Mouse (Mus musculus): ENCODE results near the gene 1700016H13Rik.
A peak's percentile ranks its signal among the peaks of the same experiment; 100 is the strongest.

1700016H13Rik gene

DNA sequence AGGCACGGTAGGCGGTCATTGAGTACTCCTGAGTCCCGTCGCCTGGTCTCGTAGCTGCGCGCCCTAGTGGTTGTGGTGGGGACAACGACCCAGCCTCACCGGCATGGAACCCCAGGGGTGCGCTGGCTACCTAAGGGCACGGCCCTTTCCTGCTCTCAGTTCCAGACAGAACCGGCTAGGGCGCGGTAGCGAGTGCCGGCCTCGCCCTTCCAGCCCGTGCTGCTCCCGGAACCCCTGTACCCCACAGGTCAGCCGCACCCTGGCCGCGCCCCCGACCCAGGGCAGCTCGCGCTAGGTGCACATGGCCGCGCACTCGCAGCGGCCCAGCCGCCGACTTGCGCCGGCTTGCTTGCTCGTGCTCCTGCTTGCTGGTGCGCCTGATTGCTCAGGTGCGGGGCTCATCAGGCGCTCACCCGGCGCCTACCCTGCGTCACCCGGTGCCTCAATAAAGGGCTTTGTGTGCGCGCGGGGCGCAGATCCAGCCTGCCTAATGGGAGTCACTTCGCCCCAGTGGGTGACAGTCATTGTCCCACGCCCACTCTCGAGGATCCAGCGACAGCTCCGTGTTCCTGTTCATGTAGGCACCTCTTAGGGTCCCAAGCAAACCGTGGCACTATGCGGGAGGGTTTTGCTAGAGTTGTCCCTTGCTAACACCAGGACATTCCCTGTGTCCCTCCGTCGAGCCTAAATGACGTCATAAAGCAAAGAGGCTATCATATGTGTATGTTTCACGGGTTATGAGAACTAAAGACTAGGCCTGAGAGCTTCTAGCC lies at the start of gene 1700016H13Rik:
Gene 1700016H13Rik, minus strand, starts transcription at position 665 of the 773 bp plus-strand sequence.
- DNase-seq (ENCODE audit: low read depth), result peak; percentile 80

DNA sequence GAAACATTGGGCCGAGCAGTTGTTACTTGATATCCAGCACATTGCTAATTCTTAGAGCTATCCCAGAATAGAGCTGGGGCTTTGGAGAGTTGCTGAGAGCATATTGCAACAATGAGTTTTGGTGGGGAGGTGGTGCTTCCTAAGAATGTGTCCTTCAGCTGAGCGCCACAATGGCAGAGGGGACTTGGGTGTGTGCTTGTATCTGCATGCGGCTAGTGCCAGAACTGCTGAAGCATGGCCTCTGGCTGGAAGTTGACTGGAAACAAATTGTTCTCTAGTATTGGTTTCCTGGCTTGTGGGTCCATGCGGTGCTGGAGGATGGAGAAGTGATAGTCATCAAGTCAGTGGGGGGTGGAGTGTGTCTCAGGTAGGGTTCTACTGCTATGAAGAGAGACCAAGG lies 49.5 kb upstream of the 1700016H13Rik start:
- no peak for DNase-seq (ENCODE audit: low read depth)

- DNase-seq (ENCODE audit: low read depth), result no peak
Measured at GRCm38 (mm10) chr5:103702527-103702926, 46.7 kb upstream of the 1700016H13Rik start.

DNA sequence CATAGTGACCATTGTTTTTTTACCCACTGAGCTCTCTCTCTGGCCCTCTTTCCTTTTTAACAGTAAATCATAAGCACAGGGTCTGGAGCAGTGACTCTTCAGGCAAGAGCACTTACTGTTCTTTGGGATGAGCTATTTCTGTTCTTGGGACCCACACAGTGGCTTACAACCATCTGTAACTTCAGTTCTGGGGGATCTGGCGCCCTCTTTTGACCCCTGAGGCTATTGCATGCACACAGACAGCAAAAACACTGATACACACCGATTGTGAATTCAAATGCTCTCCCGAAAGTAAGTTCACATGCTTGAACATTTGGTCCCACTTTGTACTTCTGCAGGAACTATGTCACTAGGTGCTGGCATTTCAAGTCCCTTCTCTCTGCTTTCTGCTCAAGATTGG lies 45.7 kb upstream of the 1700016H13Rik start:
- DNase-seq (ENCODE audit: low read depth), result peak; percentile 56

DNA sequence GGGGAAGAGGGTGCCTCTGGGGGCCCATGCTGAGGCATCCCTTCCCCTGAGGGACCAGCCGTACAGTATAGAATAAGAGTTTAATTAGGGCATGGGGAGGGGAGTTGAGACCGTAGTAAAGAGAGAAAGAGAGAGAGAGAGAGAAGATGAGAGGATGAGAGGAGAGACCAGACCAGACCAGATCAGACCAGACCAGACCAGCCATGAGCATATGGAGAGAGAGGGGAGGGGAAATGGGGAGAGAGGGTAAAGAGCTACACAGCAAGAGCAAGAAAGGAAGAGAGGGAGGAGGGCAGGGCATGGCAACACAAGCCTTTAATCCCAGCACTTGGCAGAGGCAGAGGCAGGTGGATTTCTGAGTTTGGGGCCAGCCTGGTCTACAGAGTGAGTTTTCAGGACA lies 44.9 kb upstream of the 1700016H13Rik start:
- DNase-seq (ENCODE audit: low read depth), result no peak

DNA sequence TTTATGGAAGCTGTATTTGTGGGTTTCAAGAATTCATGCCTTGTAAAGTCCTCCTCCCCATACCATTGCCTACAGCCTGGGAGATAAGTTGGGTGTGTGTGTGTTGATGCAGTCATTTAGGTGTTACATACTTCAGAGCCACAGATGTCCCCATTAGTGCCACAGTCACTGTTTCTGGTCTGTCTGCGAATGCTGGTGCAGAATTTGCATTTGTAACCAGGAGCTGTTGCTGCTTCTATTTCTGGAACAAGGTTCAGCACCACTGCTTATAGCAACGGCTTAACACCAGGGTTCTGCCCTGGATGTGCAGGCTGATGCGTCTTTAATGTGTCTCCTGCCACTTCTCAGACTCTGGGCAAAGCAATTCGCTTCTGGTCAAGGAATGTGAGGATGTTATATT lies 43.7 kb upstream of the 1700016H13Rik start:
- no peak for DNase-seq (ENCODE audit: low read depth)

DNA sequence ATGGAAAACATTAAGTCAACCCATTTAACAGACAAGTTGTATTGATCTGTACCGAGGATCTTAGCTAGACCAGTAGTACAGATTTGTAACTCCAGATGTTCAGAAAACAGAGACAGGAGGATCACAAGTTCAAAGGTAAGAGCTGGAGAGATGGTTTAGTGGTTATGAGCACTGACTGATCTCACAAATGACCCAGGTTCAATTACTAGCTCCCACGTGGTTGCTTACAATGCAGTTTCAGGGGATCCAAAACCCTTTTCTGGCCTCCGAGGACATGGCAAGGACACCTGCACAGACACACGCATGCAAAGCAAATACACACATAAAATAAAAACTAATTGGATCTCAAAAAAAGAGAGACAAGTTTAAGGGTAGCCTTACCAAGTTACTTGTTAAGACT lies 42.8 kb upstream of the 1700016H13Rik start:
- DNase-seq (ENCODE audit: low read depth), result no peak

- DNase-seq (ENCODE audit: low read depth), result peak; percentile 25
Measured at GRCm38 (mm10) chr5:103697875-103698491, 42.2 kb upstream of the 1700016H13Rik start.

- DNase-seq (ENCODE audit: low read depth), result no peak
Measured at GRCm38 (mm10) chr5:103694094-103694493, 38.3 kb upstream of the 1700016H13Rik start.

DNA sequence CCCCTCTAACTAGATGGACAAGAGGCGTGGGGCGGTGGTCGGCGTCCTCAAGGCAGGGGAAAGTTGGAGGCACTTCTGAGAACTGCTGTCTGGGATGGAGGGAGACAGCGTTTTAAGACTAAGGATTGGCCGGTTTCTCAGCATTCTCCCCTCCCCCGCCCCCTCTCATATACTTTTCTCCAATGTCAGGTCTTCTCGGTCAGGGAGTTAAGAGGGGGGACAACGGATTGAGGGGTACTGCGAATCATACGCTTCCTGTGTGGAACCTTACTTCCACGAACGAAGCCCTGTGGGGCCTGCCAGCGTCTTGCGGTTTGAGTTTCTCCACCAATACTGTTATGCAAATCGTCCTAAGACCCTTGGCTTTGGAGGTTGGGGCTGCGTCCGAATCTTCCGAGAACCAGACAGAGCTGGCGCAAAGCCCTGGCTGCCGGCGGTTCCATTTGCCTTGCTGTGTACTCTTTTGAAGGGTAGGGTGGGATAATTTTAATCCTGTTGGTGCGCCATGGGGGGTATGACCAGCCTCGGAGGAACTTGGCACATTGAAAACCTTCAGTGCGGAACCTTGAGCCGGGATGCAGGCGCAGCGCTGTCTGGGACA lies 37.3 kb upstream of the 1700016H13Rik start:
- DNase-seq (ENCODE audit: low read depth), result peak; percentile 56

GRCm38 (mm10) chr5:103692531-103693040 lies 36.8 kb upstream of the 1700016H13Rik start:
- DNase-seq (ENCODE audit: low read depth), result no peak

DNA sequence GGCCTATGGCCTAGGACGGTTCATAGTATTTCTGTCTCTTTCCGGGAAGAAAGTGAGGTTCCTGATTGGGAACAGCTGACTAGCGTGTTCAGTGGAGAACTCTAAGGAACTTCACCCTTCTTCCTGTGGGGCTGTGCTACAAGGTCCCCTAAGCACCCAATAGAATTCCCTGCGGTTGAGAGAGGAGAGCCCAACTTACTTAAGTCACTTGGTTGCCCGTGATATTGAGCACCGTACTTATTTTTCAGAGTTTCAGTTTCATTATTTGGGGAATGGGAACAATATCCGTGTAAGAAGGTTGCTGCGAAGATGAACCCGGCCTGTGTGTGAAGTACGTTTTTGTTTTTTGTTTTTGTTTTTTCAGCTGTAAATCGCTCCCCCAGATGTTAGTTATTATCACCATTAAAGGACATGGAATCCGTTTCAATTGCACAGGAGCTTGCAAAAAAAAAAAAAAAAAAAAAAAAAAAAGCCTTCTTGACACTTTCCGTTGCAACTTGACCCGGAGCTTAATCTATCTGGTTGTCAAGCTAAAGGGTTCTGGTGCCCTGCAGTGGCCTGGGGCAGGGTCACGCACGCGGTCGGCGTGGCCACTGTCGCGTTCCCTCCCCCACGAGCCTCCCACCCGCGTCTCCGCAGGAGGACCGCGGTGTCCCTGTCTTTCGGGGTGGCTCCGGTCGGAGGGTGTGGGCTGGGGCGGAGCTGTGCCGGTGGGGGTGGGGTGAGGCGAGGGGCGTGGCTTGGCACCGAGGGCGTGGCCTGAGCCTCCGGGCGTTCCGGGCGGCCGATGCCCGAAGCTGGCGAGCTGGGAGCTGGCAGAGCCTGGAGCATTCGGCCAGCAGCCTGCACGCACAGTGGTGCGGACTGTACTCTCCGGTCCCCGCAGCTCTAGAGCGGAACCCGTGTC lies 36.1 kb upstream of the 1700016H13Rik start, which contains the start of gene Aff1:
Gene Aff1, plus strand, starts transcription at position 751 of the 907 bp plus-strand sequence.
- peak; percentile 92 for DNase-seq (ENCODE audit: low read depth)

GRCm38 (mm10) chr5:103691171-103691570 lies 35.4 kb upstream of the 1700016H13Rik start:
- no peak for DNase-seq (ENCODE audit: low read depth)

DNA sequence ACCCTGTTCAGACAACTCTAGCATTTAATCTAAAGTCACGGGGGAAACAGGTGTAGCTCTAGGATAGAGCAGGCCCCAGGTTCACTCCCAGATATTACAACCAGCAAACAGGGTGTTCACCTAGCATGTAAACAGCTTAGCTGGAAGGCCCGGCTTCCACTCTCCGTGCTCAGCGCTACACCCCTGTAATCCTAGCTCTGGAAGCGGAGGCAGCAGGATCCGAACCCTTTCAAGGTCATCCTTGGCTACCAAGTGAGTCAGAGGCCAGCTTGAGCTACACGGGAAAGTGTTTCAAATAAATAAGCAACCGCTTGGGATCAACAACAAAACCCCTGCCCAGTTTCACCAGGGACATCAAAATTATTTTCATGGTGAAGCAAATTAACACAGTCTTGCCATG lies 34.4 kb upstream of the 1700016H13Rik start:
- DNase-seq (ENCODE audit: low read depth), result no peak

- no peak for DNase-seq (ENCODE audit: low read depth)
Measured at GRCm38 (mm10) chr5:103689645-103690044, 33.8 kb upstream of the 1700016H13Rik start.

GRCm38 (mm10) chr5:103681824-103682223 lies 26.0 kb upstream of the 1700016H13Rik start:
- no peak for DNase-seq (ENCODE audit: low read depth)

DNA sequence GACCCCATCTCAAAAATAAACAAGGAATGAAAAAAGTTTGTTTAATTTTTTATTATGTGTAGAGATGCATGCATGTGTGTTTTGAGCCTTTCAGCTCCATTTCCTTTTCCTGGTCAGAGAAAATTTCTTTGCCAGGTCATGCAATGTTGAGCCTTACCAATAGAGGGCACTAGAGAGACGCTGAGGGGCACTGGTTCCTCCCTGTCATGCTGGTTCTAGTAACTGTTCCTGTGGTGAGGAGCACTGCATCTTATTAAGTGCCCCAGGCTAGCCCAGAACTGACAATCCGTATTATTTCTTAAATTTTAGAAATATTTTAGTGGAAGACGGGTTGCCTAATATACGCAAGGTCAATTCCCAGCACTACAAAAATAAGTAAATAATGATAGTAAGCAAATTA lies 24.6 kb upstream of the 1700016H13Rik start:
- DNase-seq (ENCODE audit: low read depth), result peak; percentile 87

GRCm38 (mm10) chr5:103678974-103679373 lies 23.2 kb upstream of the 1700016H13Rik start:
- no peak for DNase-seq (ENCODE audit: low read depth)

DNA sequence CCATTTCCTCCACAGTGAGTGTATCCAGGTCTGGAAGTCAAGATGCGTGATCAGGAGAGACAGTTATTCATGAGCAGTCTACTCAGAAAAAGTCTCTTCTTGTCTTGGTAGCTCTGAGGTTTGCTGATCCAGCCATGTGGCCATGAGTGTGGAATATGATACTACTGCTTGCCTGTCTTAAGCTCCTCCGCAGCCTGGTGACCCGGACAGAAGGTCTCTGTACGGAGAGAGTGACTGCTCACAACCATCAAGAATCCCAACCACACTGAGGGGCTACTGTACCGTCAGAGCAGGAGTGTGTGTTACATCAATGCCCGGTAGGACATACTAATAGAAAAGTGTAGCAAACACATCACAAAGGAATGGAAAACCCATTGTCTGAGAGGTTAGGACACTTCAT lies 22.1 kb upstream of the 1700016H13Rik start:
- DNase-seq (ENCODE audit: low read depth), result no peak

DNA sequence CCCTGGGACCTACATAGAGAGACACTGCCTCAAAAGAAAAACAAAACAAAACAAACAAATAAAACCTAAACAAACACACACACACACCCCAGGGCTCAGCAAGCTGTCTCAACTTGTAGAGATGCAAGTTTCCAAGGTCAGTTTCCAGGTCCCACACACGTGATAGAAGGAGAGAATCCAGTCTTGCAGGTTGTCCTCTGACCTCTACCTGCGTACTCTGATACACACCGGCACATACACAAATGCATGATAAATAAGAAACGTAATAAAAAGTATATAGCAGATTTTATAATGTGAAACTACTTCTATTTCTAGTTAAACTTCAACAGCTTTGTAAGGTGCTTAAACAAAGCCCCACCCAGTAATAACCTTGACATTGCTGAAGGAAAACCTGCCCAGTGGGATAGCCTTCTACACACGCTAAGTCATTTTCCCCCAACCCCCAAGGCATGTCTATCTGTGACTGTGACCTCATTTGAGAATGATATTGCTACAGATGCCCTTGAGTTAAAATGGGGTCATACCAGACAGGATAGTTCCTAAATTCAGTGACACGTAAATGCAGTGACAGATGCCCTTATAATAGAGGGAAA lies 20.6 kb upstream of the 1700016H13Rik start:
- no peak for DNase-seq (ENCODE audit: low read depth)

- DNase-seq (ENCODE audit: low read depth), result no peak
Measured at GRCm38 (mm10) chr5:103674482-103674881, 18.7 kb upstream of the 1700016H13Rik start.

All from induced T-regulatory cell, adult 2 months (primary cell).